Mouse (Mus musculus) small intestine, adult 2 months (tissue): Measurements from ENCODE around the gene Zkscan14. TPM values are rescaled to one million over a fixed set of nuclear protein-coding genes. Genes with fewer than 3 reads are reported as not detected.

ENCODE experiments used
- H3K27ac ChIP-seq: fragments of 200-500 bp; 2 replicates; pipeline ENCODE4 v1.5.1; 2012; ENCODE audit warnings: low read depth, low read length, control low read depth, inconsistent platforms; ENCODE audit not compliant: insufficient read depth
- H3K27me3 ChIP-seq: fragments of 200-500 bp; 2 replicates; pipeline ENCODE4 v1.6.1; 2012; ENCODE audit warnings: mild to moderate bottlenecking, moderate library complexity, low read length, inconsistent platforms; ENCODE audit not compliant: control insufficient read depth, insufficient read depth
- H3K36me3 ChIP-seq: fragments of 200-500 bp; 2 replicates; pipeline ENCODE4 v1.6.1; 2012; ENCODE audit warnings: mild to moderate bottlenecking, low read length, control low read depth, inconsistent platforms; ENCODE audit not compliant: control insufficient read depth, insufficient read depth
- H3K4me1 ChIP-seq: fragments of 200-500 bp; 2 replicates; pipeline ENCODE4 v1.6.1; 2012; ENCODE audit warnings: low read length, inconsistent platforms, mixed read lengths; ENCODE audit not compliant: control insufficient read depth, insufficient read depth, insufficient read length
- H3K4me3 ChIP-seq: fragments of 200-500 bp; 2 replicates; pipeline ENCODE4 v1.5.1; 2012; ENCODE audit warnings: low read depth, mild to moderate bottlenecking, control low read depth, inconsistent platforms, low read length, moderate library complexity
- CTCF ChIP-seq: fragments of 200-500 bp; IDR thresholded peaks from 2 replicates; pipeline ENCODE4 v1.5.1; 2012; ENCODE audit warnings: low read depth, mild to moderate bottlenecking, control low read depth, inconsistent platforms, low read length, moderate library complexity, mixed read lengths; ENCODE audit not compliant: insufficient replicate concordance, insufficient read length; ENCODE audit errors: extremely low read depth
- POLR2A ChIP-seq: fragments of 200-500 bp; IDR thresholded peaks from 2 replicates; pipeline ENCODE4 v1.6.1; 2012; ENCODE audit warnings: low read depth, mild to moderate bottlenecking, control low read depth, inconsistent platforms, low read length, moderate library complexity
- WGBS: fragments of 180-500 bp; shearing (Covaris S2); methylation state at CpG from one replicate; pipeline ENCODE4 v1.1.7; 2018; 5-methylcytosine and 5-hydroxymethylcytosine counted together
- polyA plus RNA-seq: library from polyadenylated mRNA; depleted of rRNA; stranded (reverse); fragments of >200 nt; gene quantifications from 2 replicates; pipeline ENCODE4 v1.2.3, GENCODE M21; 2012; rRNA removed

Zkscan14 gene
- polyA plus RNA-seq, 1 experiment, result 2.9 TPM

DNA sequence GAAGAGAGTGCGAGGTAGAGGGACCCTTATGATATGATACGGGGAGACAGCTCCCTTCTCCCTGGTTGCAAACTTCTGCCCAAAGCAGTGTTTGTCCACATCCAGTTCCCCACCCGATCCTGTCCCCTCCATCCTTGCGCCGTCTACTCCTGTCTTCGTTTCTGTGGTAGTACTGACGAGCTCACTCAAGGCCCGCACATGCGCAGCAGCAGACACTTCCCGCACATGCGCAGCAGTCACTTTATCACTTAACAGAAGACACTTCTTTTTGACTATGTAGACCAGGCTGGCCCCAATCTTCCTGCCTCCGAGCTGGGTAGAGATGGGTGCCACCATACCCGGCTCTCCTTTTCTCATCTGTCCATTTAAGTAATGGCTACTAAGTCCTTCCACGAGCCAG is 40.3 kb downstream of the Zkscan14 start:
- TF ChIP-seq CTCF, result no peak
- TF ChIP-seq POLR2A, result no peak

DNA sequence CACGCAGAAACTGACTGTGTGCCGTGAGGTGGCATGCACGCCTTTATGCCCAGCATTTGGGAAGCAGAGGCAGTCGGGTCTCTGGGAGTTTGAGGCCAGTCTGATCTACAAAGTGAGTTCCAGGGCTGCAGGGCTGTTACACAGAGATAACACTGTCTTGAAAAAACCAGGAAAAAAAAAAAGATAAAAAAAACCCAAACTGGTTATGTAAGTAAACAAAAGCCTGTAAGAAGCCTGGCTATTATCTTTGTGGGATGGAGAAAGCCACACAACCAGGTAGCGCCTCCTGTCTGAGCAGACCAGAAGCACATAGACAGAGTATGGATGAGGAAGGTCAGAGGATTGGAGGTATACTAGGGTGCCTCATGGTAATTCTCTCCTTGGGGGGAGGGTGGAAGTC is 49.0 kb downstream of the Zkscan14 start:
- Histone ChIP-seq H3K36me3 (peaks cover 79% of the 10 kb centered on the region), H3K27me3 (no peaks in the 10 kb centered on the region), H3K27ac (no peak overlapping the region), H3K4me3 (no peak overlapping the region), H3K4me1 (no peaks in the 10 kb centered on the region)
- WGBS, result 86% methylated on average over 5 of the region's 5 CpGs
- TF ChIP-seq CTCF, result no peak
- TF ChIP-seq POLR2A, result no peak

More for the DNA sequence above, 40.3 kb downstream of the Zkscan14 start:
- WGBS, result 95% methylated on average over 14 of the region's 14 CpGs
- Histone ChIP-seq H3K4me1 (peaks cover 3% of the 10 kb centered on the region; the same call in 1 of the 2 replicates), H3K36me3 (peaks cover 44% of the 10 kb centered on the region), H3K27ac (no peak overlapping the region), H3K4me3 (no peak overlapping the region), H3K27me3 (no peaks in the 10 kb centered on the region)

DNA sequence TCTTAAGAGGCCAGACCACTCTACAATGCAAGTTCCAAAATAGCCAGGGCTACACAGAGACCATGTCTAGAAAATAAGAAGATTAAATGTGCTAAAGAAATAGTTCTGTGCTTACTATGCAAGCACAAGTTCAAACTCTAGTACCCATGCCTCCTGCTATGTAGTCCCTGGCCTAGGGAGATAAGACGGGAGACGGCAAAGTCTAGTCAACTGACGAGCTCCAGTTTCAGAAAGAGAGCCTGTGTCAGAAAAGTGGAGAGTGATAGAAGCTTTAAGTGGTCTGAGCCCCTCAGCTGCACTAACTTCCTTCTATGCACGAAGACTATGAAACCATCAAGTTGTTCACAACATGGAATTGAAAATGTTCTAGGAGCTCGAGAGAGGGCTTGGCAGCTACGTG is 52.4 kb downstream of the Zkscan14 start:
- no peaks in the 10 kb centered on the region for H3K27me3 ChIP-seq
- H3K27ac ChIP-seq, result no peak overlapping the region
- TF ChIP-seq CTCF (no peak), POLR2A (no peak)
- WGBS, result 90% methylated on average over 6 of the region's 6 CpGs
- peaks cover 89% of the 10 kb centered on the region for H3K36me3 ChIP-seq
- no peak overlapping the region for H3K4me3 ChIP-seq
- H3K4me1 ChIP-seq, result no peaks in the 10 kb centered on the region

DNA sequence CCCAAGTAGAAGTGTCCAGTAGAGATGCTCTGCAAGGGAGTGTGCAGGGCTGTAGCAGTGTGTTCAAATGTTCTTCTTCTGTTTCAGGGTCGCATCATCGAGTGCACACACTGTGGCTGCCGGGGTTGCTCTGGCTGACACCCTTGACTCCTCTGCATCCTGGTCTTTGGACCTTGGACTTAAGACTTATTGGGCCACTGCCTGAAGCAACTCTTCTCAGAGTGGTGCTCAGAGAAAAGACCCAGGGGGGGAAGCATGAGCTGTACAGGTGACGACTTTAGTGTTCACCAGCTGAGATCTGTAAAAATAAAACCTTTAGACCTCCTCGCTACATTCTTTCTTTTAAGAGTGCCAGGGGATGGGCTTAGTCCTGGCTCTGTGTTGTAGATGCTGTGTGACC is 53.9 kb downstream of the Zkscan14 start:
- no peak for TF ChIP-seq POLR2A
- no peak for TF ChIP-seq CTCF
- WGBS, result 53% methylated on average over 5 of the region's 5 CpGs
- Histone ChIP-seq H3K4me3 (no peak overlapping the region), H3K4me1 (no peaks in the 10 kb centered on the region), H3K36me3 (peaks cover 89% of the 10 kb centered on the region), H3K27ac (no peak overlapping the region), H3K27me3 (no peaks in the 10 kb centered on the region)

Other genes starting within 250 kb of the Zkscan14 start
- gene Smurf1, start 236.0 kb downstream of the Zkscan14 start, polyA plus RNA-seq, result 12.0 and 19.5 TPM in 2 replicates
- not detected in 2 replicates for gene Gm4871, start 169.1 kb downstream of the Zkscan14 start, polyA plus RNA-seq
- gene 1700018F24Rik, start 158.9 kb downstream of the Zkscan14 start, polyA plus RNA-seq, result not detected in 2 replicates
- gene Arpc1a, start 118.0 kb downstream of the Zkscan14 start, polyA plus RNA-seq, result 59.7 and 105 TPM in 2 replicates
- not detected in 2 replicates for gene Kpna7, start 117.8 kb downstream of the Zkscan14 start, polyA plus RNA-seq
- 595 and 1,197 TPM in 2 replicates for gene Arpc1b, start 87.7 kb downstream of the Zkscan14 start, polyA plus RNA-seq
- 8.5 and 18.7 TPM in 2 replicates for gene Pdap1, start 61.6 kb downstream of the Zkscan14 start, polyA plus RNA-seq
- gene Bud31, start 61.5 kb downstream of the Zkscan14 start, polyA plus RNA-seq, result 28.1 and 52.8 TPM in 2 replicates
- 5.6 and 11.6 TPM in 2 replicates for gene Ptcd1, start 34.8 kb downstream of the Zkscan14 start, polyA plus RNA-seq
- gene Cpsf4, start 34.7 kb downstream of the Zkscan14 start, polyA plus RNA-seq, result 11.6 and 23.2 TPM in 2 replicates
- 99.9 and 140 TPM in 2 replicates for gene Atp5j2, start 9.8 kb downstream of the Zkscan14 start, polyA plus RNA-seq
- gene Zkscan5, start 2.7 kb upstream of the Zkscan14 start, polyA plus RNA-seq, result 1.8 and 3.9 TPM in 2 replicates
- gene Zfp655, start 29.8 kb upstream of the Zkscan14 start, polyA plus RNA-seq, result 3.2 and 8.6 TPM in 2 replicates
- 7.9 and 16.4 TPM in 2 replicates for gene Zscan25, start 78.6 kb upstream of the Zkscan14 start, polyA plus RNA-seq
- not detected in 2 replicates for gene Cyp3a57, start 143.4 kb upstream of the Zkscan14 start, polyA plus RNA-seq